Mouse (Mus musculus) MEL (cell line): ENCODE results near the gene Evl.

Source experiments
- CTCF ChIP-seq, 3 experiments: IDR thresholded peaks in 2 of 3; conservative IDR thresholded peaks in 1 of 3; 2 replicates each; pipeline ENCODE4 v1.5.1; 2011 to 2012; ENCODE audit warnings: low read length in 3 of 3, low read depth in 2 of 3, mild to moderate bottlenecking in 2 of 3, improper control_type of control experiment in 1 of 3, inconsistent platforms in 1 of 3, mixed read lengths in 1 of 3, moderate library complexity in 1 of 3; ENCODE audit not compliant: control insufficient read depth in 1 of 3, insufficient read depth in 1 of 3, poor library complexity in 1 of 3, severe bottlenecking in 1 of 3
- ELF1 ChIP-seq: IDR thresholded peaks from 2 replicates; pipeline ENCODE4 v1.6.1; 2014; ENCODE audit warnings: low read depth, mild to moderate bottlenecking, inconsistent platforms, low read length, improper control_type of control experiment, moderate library complexity
- GABPA ChIP-seq: IDR thresholded peaks from 2 replicates; pipeline ENCODE4 v1.6.1; 2012; ENCODE audit warnings: low read depth, mild to moderate bottlenecking, inconsistent platforms, low read length, improper control_type of control experiment, moderate library complexity
- HCFC1 ChIP-seq: IDR thresholded peaks from 2 replicates; pipeline ENCODE4 v1.6.1; 2012; ENCODE audit warnings: low read depth, mild to moderate bottlenecking, inconsistent platforms, low read length, improper control_type of control experiment, moderate library complexity
- MAFK ChIP-seq: IDR thresholded peaks from 2 replicates; pipeline ENCODE4 v1.6.1; 2011; ENCODE audit warnings: low read depth, mild to moderate bottlenecking, low read length, improper control_type of control experiment, borderline replicate concordance
- MAZ ChIP-seq: IDR thresholded peaks from 2 replicates; pipeline ENCODE4 v1.6.1; 2012; ENCODE audit warnings: low read depth, mild to moderate bottlenecking, inconsistent platforms, low read length, improper control_type of control experiment
- POLR2A ChIP-seq, 2 experiments: IDR thresholded peaks; 2 replicates each; pipeline ENCODE4 v1.6.1; 2011 to 2012; ENCODE audit warnings: low read length in 2 of 2, mild to moderate bottlenecking in 2 of 2, control low read depth in 1 of 2, improper control_type of control experiment in 1 of 2, low read depth in 1 of 2, moderate library complexity in 1 of 2; ENCODE audit not compliant: control insufficient read depth in 1 of 2, insufficient read depth in 1 of 2, poor library complexity in 1 of 2
- POLR2AphosphoS2 ChIP-seq: IDR thresholded peaks from 2 replicates; pipeline ENCODE4 v1.6.1; 2011; ENCODE audit warnings: low read length, improper control_type of control experiment

- TF ChIP-seq POLR2A (IDR thresholded peaks at IDR 0.05; ENCODE audit: control insufficient read depth in 1 of 2, insufficient read depth in 1 of 2, low read depth in 1 of 2, low read length in 2 of 2, poor library complexity in 1 of 2): no peak
- no peak for TF ChIP-seq MAZ
- TF ChIP-seq ELF1: no peak
- TF ChIP-seq MAFK: no peak
- no peak for TF ChIP-seq HCFC1
- TF ChIP-seq CTCF (IDR thresholded peaks at IDR 0.05 in 2 of 3, conservative IDR thresholded peaks at IDR 0.05 in 1 of 3; ENCODE audit: control insufficient read depth in 1 of 3, insufficient read depth in 1 of 3, low read depth in 2 of 3, low read length in 3 of 3, poor library complexity in 1 of 3, severe bottlenecking in 1 of 3): no peak
- no peak for TF ChIP-seq GABPA
- no peak for TF ChIP-seq POLR2AphosphoS2
Observed at GRCm38 (mm10) chr12:108678366-108678765, 123.8 kb downstream of the Evl start.
